Mouse (Mus musculus): ENCODE measurements around the gene Pcnx.
"Not testable (repeated sequence)": the region's sequence is repeated elsewhere in the genome, so short reads cannot be mapped to it uniquely, and the experiment has no call there.

The Pcnx gene

DNA sequence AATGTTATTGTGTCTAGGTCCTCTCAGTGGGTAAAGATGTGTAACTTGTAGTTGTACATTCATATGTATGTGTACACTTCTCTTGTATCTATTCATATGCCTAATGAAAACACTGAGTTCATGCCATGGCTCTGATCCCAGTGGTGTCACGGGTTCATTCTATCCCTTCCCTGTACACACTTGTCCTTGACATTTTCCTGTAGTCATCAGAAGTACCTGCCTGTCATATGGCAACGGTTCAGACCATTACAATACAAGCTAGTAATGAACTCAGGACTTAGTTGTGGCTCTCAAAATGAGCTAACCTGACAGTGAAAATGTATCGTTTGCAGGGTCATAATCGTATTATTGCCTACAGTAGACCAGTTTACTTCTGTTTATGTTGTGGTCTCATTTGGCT, 98.5 kb downstream of the Pcnx start:
- no peak for DNase-seq (ENCODE audit: low spot score)

DNA sequence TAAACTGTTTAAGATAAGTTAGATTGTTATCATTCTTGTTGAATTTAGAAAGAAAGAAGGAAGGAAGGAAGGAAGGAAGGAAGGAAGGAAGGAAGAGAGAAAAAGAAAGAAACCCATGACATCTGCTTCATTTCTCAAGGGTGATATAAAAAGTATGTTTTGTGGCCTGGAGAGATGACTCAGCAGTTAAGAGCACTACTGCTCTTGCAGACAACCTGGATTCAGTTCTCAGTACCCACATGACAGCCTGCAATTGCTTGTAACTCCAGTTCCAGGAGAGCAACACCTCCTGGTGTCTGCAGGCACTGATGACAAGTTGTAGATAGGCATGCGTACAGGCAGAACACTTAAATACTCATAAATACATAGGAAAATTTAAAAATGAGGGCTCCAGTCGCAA, 105.6 kb downstream of the Pcnx start:
- DNase-seq (ENCODE audit: low spot score): no peak

DNA sequence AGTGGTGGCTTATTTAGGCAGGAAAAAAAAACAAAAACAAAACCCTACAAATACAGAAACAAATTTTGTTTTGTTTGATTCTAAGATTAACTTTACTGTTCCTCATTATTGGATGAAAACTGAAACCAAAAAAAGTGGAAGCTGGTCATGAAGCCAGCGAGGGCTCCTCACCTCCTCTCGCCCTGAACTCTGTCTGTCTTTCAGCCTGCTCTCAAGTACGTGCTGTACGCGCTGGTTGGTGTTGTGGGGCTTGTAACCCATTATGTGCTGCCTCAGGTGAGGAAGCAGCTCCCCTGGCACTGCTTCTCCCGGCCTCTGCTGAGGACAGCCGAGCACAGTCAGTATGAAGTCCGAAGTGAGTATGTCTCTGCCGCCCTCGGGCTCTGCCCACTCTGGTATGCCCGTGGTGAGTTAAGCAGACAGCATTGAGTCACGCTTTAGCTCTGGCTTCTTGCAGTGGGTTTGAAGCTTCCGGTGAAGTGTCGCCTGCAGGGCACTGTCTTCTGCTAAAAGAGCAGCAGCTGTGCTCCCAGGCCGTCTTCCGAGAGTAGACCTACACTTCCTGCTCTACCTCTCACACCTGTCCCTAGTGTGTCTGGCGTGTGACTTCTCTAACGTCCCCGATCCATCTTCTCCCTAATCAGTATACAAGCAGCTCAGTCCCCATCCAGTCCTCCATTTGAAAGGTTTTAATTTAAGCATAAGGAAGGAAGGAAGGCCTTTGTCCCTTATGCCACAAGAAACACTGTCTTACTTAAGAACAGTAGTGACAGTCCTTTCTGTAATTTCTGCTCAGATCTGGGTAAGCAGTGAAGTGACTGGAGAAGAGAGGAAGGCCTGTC, 111.4 kb downstream of the Pcnx start:
- no peak for DNase-seq (ENCODE audit: low spot score)

DNA sequence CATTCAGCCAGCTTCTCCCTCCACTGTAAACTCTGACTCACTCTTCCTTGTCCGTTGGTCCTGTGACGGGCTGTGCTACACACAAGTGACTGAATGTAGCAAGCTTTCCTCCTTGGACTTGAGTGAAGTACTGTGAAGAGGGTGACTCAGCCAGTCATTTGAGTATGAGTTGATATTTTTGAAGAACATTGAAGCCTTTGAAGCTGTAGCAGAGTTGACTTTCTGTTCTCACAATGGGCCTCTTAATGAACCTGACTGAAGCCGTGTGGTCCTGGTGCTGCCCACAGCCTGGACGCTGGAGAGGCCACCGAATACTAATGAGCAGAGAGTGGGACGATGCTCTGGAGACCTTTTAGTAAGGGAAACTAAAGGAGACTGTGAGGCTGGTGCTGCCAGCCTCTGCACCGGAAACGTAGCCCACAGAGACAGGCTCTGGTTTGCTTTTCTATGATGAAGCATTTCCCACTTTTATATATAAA, 112.1 kb downstream of the Pcnx start:
- no peak for DNase-seq (ENCODE audit: low spot score)

DNA sequence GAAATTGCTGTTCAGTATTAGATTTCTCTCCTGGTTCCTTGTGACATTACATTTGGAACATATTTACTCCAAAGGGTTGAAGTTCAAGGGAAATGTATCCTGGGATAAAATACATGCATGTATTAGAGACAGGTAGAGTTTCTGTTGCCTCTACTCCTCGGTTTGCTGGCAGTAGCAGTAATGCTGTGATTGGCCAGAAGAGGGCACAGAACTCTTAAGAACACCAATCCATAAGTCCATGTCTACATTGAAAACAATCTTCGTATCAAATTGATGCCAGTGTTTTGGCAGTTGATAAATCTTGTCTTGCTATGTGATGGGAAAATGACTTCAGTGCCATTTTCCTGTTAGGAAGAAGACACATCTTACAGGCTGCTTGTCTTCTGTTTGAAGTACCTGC, 115.0 kb downstream of the Pcnx start:
- no peak for DNase-seq (ENCODE audit: low spot score)

DNA sequence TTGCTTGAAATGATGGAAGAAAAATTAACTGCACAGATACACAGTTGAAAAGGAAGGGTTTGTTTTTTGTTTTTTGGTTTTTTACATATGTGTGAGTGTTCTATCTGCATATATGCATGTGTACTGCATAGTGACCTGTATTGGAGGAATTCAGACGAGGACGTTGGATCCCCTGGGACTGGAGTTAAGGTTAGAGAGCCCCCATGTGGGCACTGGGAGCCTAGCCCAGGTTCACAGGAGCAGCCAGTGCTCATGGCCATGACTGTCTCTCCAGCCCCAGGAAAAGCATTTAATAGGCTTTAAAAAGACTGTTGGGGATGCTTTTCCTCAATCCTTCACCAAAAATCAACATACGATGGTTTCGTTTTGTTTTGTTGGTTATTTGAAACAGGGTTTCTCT, 117.5 kb downstream of the Pcnx start:
- no peak for DNase-seq (ENCODE audit: low spot score)

DNA sequence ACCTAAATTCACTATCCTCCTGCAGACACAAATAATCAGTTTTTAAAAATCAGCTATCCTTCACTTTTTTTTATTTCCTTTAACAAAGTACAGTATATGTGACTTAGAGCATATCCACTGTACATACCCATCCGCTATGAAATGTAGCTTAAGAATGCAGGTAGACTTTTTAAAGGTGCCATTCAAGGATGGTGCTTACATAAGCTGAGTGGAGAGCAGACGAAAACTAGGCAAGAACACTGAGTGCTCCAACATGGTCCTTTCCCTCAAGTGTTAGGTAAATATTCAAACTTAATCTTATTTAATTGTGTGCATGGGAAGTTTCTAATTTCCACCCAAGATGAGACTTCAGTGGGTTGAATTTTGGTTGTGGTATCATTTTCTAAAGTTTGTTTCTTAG, 119.5 kb downstream of the Pcnx start:
- no peak for DNase-seq (ENCODE audit: low spot score)

DNA sequence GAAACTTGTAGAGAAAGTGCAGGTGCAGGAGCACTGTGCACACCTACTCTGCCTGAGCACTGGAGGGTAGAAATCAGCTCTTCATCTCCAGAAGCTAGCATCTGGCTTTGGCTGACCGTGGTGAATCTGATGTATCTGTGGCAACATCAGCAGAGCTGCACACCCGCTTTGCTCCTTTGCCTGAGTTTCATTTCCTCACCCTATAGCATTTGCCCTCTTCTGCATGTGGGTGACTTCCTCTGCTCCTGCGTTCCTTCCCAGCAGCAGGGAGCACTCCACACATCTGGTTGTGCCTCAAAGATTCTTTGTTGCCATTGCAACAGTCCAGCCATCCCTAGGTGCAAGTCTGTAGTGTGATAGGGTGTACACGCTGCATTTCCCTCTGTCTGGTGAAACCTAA, 132.3 kb downstream of the Pcnx start:
- DNase-seq (ENCODE audit: low spot score): no peak

DNA sequence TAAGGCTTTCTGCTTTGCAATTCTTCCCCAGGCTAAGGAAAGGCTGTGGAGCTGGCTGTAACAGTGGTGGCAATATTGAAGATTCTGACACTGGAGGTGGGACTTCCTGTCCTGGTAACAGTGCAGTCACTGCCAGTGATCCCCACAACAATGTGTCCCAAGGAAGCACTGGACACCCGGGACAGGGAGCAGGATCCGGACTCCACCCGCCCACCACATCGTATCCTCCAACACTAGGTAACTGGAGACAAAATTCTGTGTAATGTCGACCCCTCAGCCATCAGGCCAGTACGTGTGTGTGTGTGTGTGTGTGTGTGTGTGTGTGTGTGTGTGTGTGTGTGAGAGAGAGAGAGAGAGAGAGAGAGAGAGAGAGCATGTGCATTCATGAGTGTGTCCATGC, 133.2 kb downstream of the Pcnx start:
- DNase-seq (ENCODE audit: low spot score): no peak

DNA sequence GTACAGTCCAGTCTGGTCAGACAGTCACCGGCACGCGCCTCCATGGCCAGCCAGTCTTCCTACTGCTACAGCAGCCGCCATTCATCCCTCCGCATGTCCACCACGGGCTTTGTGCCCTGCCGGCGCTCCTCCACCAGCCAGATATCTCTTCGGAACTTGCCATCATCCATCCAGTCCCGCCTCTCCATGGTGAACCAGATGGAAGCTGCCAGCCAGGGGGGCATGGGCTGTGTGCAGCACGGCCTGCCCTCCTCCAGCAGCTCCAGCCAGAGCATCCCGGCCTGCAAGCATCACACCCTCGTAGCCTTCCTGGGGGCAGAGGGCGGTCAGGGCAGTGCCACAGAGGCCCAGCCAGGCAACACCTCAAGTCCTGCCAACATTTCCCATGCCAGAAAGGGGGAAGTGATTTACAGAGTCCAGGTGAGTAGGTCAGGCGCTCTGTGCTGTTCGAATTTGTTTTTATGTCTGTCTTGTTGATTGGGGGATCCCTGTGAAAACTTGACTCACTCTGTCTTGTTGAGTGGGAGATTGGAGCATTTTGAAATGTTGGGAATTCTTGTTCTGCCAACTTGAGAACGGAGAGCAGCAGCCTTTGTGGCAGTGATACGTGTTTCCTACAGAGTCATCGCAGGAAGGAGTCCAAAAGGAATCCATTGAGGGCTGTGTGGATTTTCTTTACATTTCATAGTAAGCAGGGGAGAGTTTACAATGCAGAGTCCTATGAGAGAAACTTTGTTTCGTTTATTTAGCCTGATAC, 135.3 kb downstream of the Pcnx start:
- no peak for DNase-seq (ENCODE audit: low spot score)

DNA sequence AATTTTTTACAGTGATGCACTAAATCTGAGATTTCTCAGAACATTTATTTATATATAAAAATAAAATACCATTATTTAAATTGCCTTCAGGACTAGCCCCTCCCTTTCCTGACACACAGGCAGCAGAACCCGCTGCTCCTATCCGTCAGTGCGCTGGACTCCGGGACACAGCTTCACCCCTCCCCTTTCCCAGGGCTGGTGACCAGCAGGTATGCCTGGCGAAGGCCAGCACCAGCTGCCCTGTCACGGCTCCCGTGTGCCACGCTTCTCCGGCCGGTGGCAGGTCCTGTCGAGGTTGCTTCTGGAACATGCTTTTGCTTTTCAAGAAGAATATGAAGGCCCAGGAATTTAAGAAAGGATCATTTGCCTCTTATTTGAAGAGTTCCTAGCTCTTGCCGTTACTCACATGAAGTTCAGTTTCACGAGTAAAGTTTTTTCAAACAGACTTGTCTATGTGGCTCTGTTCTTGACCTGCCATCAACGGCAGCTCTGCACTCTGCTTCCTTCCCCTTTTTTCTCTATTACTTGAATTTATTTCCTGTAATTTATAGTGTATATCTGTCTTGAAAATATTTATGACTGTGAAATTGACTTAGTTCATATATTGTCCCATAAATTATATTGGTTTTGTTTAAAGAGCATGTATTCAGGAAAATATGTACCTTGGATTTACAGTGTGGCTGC, 137.0 kb downstream of the Pcnx start:
- no peak for DNase-seq (ENCODE audit: low spot score)

DNA sequence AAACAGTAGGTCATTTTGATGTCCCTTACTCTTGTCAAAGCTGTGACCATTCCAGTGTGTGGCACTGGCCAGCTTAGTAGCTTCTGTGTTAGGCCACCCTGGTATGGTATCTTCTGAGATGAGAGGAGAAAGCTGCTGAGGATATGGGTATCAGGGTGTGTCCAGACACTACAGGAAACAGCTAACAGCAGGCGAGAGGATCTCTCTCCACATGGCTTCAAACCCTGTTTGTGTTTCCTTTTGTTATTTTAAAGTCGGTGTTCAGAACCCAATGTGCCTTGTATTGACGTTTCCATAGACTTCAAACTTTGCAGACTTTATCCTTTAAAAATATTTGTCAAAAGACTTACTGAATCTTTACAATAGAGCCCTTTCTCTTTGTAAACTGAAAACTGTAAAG, 137.7 kb downstream of the Pcnx start:
- no peak for DNase-seq (ENCODE audit: low spot score)

DNA sequence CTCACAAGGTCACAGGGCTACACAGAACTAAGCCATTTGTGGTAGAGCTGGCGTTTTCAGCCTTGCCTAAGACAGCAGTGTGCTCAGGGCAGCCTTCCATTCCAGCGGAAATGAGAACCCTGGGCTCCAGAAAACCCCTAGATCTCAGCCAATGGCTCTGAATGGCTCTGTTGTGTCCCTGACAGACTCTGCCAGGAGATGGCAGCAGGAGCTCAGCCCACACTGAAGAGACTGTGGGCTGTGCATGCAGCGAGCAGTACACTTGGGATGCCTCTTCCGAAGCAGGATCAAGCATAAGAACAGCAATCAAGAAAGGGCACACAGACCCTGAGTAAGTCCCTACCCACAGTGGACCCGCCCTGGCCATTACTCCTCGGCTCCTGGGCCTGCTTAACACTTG, 142.9 kb downstream of the Pcnx start:
- DNase-seq (ENCODE audit: low spot score): not testable (repeated sequence)

DNA sequence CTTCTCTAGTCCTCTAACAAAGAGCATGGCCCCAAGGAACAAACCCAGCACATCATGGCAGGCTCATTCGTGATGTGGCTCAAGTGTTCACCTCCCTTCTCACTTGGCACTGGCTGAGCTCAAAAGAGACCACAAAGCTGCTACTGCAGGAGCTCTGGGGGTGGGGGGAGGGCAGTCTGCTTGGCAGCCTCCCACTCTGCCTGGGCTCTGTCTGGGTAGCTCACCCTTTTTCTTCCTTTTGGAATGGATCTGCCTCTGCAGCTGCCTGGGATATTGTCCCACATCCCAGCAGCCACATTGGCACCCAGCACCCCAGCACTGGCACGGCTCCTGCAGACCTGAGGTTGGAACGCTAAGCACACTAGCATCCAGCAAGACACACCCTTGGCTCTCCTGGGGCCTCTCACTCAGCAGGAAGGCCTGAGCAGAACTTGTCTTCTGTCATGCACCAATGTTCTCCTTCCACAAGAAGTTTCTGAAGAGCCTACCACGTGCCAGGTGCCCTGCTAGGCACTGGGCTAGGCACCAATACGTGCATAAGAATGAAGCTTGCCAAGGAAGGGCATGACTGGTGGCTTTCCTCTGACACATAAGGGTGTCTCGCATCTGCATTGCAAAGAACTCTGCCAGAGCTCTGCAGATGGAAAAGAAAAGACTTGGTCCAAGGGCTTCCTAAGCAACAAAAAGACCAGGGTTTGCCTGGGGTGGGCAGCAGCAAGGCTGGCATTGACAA, 166.2 kb downstream of the Pcnx start:
- not testable (repeated sequence) for DNase-seq (ENCODE audit: low spot score)

DNA sequence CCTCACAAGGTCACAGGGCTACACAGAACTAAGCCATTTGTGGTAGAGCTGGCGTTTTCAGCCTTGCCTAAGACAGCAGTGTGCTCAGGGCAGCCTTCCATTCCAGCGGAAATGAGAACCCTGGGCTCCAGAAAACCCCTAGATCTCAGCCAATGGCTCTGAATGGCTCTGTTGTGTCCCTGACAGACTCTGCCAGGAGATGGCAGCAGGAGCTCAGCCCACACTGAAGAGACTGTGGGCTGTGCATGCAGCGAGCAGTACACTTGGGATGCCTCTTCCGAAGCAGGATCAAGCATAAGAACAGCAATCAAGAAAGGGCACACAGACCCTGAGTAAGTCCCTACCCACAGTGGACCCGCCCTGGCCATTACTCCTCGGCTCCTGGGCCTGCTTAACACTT, 173.7 kb downstream of the Pcnx start:
- not testable (repeated sequence) for DNase-seq (ENCODE audit: low spot score)

DNA sequence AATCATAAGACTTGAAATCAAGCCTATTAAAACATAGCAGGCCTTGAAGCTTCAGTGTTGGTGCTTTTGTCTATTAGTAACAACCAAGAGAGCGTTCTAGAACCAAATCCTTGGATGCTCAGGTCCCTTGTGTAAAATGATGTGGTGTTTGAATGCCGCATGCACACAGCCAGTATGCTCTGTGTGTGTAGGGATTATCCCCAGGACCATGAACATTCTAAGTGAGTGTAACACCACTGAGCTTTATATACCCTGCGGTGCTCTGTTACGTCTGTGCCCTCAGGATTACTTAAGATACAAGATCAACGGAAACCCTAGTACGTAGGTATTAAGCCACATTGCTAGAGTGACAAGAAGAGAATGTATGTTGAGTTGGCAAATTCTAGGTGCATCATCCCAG, 174.2 kb downstream of the Pcnx start:
- not testable (repeated sequence) for DNase-seq (ENCODE audit: low spot score)

DNA sequence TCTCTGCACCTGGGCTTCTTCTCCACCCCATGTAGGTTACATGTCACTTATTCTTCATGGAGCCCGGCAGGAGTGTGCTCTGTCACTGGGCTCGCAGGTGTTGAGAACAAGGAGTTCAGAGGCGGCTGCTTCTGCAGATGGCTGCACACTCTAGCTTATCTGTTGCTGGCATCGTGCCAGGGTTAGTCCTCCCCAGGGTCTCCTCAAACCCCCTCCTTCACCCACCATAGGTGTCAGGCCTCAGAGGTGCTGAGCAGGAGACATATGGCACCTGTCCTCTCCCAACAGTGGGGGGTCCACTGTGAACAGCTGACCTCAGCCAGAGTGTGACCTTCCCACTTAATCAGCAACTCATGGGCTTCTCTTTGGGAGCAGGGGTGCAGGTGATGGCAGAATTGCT, 184.3 kb downstream of the Pcnx start:
- not testable (repeated sequence) for DNase-seq (ENCODE audit: low spot score)
